ENCODE assay signal across 24 mouse cellular contexts in genomic region chr4:103219011-103219410, GRCm38 (mm10). TPM values are rescaled to one million over a fixed set of nuclear protein-coding genes. Genes with fewer than 3 reads are reported as not detected.
A peak's percentile ranks its signal among the peaks of the same experiment; 100 is the strongest.
DNase-seq lines count a peak whose midpoint lies in the region; ATAC-seq lines count a peak whose summit lies in the region.
"Had no signal": no experiment of that assay in that cellular context is flagged by ENCODE, and none has a peak within 500 bp of the region (broad histone marks: within the 10 kb centered on the region; RNA-seq: fewer than 3 reads in every experiment).

No protein-coding gene starts in this region.

- no peaks in the 10 kb centered on the region for H3K27me3 ChIP-seq in midbrain, embryonic 16.5 days (ENCODE audit: control insufficient read depth, insufficient read depth, low read depth, low read length)
- no peaks in the 10 kb centered on the region for H3K27me3 ChIP-seq in midbrain, embryonic 10.5 days (ENCODE audit: low read depth, poor library complexity, severe bottlenecking)
- no peaks in the 10 kb centered on the region for H3K27me3 ChIP-seq in limb, embryonic 11.5 days (ENCODE audit: control insufficient read depth, insufficient read depth, low read length)
- H3K27me3 ChIP-seq: forebrain, embryonic 12.5 days; liver, embryonic 15.5 days; lung, embryonic 15.5 days; megakaryocyte, embryonic 14.5 days; neural tube, embryonic 15.5 days; stomach, embryonic 15.5 days had no signal

- DNase-seq in embryo, embryonic 11 days, result peak; percentile 31
- DNase-seq in embryo, embryonic 9.5 days (ENCODE audit: extremely low spot score), result no peak
- no peak for DNase-seq in midbrain, embryonic 10.5 days (ENCODE audit: low spot score)
- peak; percentile 36 for DNase-seq in limb, embryonic 11.5 days (ENCODE audit: low spot score)
- no peak for DNase-seq in urinary bladder, postnatal 36 days (ENCODE audit: low spot score in 2 of 2)
- no peak for DNase-seq in right cerebral cortex, postnatal 25 days
- DNase-seq: adrenal gland, postnatal 10 days; cerebellum, adult 8-10 months; gastrocnemius, postnatal 10 days; kidney, adult 8-10 months; kidney, postnatal 10 days; liver; lung, postnatal 36 days; right cerebral cortex, adult 18-20 months; thymus, postnatal 25 days had no signal

- 56% methylated on average over 5 of the region's 5 CpGs for WGBS in midbrain, embryonic 16.5 days
- WGBS in midbrain, embryonic 10.5 days, result 77% methylated on average over 5 of the region's 5 CpGs
- WGBS in limb, embryonic 11.5 days, result 30% methylated on average over 5 of the region's 5 CpGs

- no peak overlapping the region for H3K4me2 ChIP-seq in midbrain, embryonic 16.5 days (ENCODE audit: low read length)
- no peak overlapping the region for H3K4me2 ChIP-seq in limb, embryonic 11.5 days (ENCODE audit: low read depth, severe bottlenecking)
- H3K4me2 ChIP-seq: forebrain, embryonic 12.5 days; heart, embryonic 11.5 days; liver, embryonic 15.5 days; lung, embryonic 15.5 days; neural tube, embryonic 15.5 days; stomach, embryonic 15.5 days had no signal

- H3K9me3 ChIP-seq in midbrain, embryonic 16.5 days (replicated peaks; ENCODE audit: control insufficient read depth, low read length, poor library complexity, severe bottlenecking), result no peaks in the 10 kb centered on the region
- no peaks in the 10 kb centered on the region for H3K9me3 ChIP-seq in midbrain, embryonic 10.5 days (replicated peaks)
- H3K9me3 ChIP-seq in limb, embryonic 11.5 days (ENCODE audit: control insufficient read depth, low read length), result no peaks in the 10 kb centered on the region
- H3K9me3 ChIP-seq: forebrain, embryonic 12.5 days; liver, embryonic 15.5 days; lung, embryonic 15.5 days; megakaryocyte, embryonic 14.5 days; neural tube, embryonic 15.5 days; stomach, embryonic 15.5 days had no signal

- no peak for ATAC-seq in midbrain, embryonic 16.5 days
- ATAC-seq in limb, embryonic 11.5 days (ENCODE audit: insufficient number of reproducible peaks, low FRiP score, low TSS enrichment, low read depth), result no peak

- peaks cover 4% of the 10 kb centered on the region for H3K4me1 ChIP-seq in midbrain, embryonic 16.5 days (ENCODE audit: control insufficient read depth, insufficient read depth, low read length)
- peaks cover 12% of the 10 kb centered on the region for H3K4me1 ChIP-seq in midbrain, embryonic 10.5 days
- H3K4me1 ChIP-seq in limb, embryonic 11.5 days (ENCODE audit: control insufficient read depth, insufficient read depth, low read length), result peaks cover 11% of the 10 kb centered on the region; the same call in 1 of the 2 replicates
- H3K4me1 ChIP-seq: forebrain, embryonic 12.5 days had no signal

- no peak overlapping the region for H3K9ac ChIP-seq in midbrain, embryonic 16.5 days (ENCODE audit: low read depth, low read length)
- H3K9ac ChIP-seq in limb, embryonic 11.5 days (ENCODE audit: low read length), result no peak overlapping the region
- H3K9ac ChIP-seq: forebrain, embryonic 12.5 days; liver, embryonic 15.5 days; lung, embryonic 15.5 days; neural tube, embryonic 15.5 days; stomach, embryonic 15.5 days had no signal

- H3K36me3 ChIP-seq in midbrain, embryonic 16.5 days (ENCODE audit: control insufficient read depth, insufficient read depth, low read length), result no peaks in the 10 kb centered on the region
- H3K36me3 ChIP-seq in midbrain, embryonic 10.5 days, result no peaks in the 10 kb centered on the region
- H3K36me3 ChIP-seq in limb, embryonic 11.5 days (ENCODE audit: control insufficient read depth, insufficient read depth, low read length), result no peaks in the 10 kb centered on the region
- H3K36me3 ChIP-seq: forebrain, embryonic 12.5 days; liver, embryonic 15.5 days; lung, embryonic 15.5 days; neural tube, embryonic 15.5 days; stomach, embryonic 15.5 days had no signal

- peak overlapping the region; percentile 53; the same call in 1 of the 2 replicates for H3K27ac ChIP-seq in midbrain, embryonic 16.5 days (ENCODE audit: low read length)
- no peak overlapping the region for H3K27ac ChIP-seq in midbrain, embryonic 10.5 days (replicated peaks)
- no peak overlapping the region for H3K27ac ChIP-seq in limb, embryonic 11.5 days (replicated peaks; ENCODE audit: low read depth, low read length)
- H3K27ac ChIP-seq: forebrain, embryonic 12.5 days; layer of hippocampus, adult 2 months; liver, embryonic 15.5 days; lung, embryonic 15.5 days; neural tube, embryonic 15.5 days; stomach, embryonic 15.5 days had no signal

- no peak overlapping the region for H3K4me3 ChIP-seq in midbrain, embryonic 16.5 days (ENCODE audit: low read depth, low read length)
- no peak overlapping the region for H3K4me3 ChIP-seq in midbrain, embryonic 10.5 days
- H3K4me3 ChIP-seq in limb, embryonic 11.5 days (ENCODE audit: low read depth, low read length), result no peak overlapping the region
- H3K4me3 ChIP-seq: forebrain, embryonic 12.5 days; layer of hippocampus, adult 2 months; liver, embryonic 15.5 days; lung, embryonic 15.5 days; megakaryocyte, embryonic 14.5 days; neural tube, embryonic 15.5 days; stomach, embryonic 15.5 days had no signal

RNA-seq across cellular contexts. Expression of gene Slc35d1, which starts 4.0 kb away (rescaled TPM):
- polyA plus RNA-seq in midbrain, embryonic 16.5 days (2015; fragmentation: Nextera tagmentation; extraction: Ambion mirVana), result 5.7 and 5.9 TPM in 2 replicates
- polyA plus RNA-seq in midbrain, embryonic 10.5 days (2016; fragmentation: Nextera tagmentation; extraction: Ambion mirVana), result 8.3 and 8.8 TPM in 2 replicates
- 11.3 and 11.6 TPM in 2 replicates for polyA plus RNA-seq in limb, embryonic 11.5 days (2014; fragmentation: Nextera tagmentation; extraction: Ambion mirVana)

Comparison
In these comparisons a context has a peak if more than half of its experiments do, and no peak if none do; other contexts are left out.
1. DNase-seq: peak in embryo, embryonic 11 days (single experiment) and limb, embryonic 11.5 days (single experiment); none in embryo, embryonic 9.5 days (single experiment), midbrain, embryonic 10.5 days (single experiment), urinary bladder, postnatal 36 days (0 of 2) and right cerebral cortex, postnatal 25 days (single experiment).